Comparison of ENCODE assay signal across 8 mouse cellular contexts in genomic region chrX:52453445-52454182, GRCm38 (mm10).
A peak's percentile ranks its signal among the peaks of the same experiment; 100 is the strongest.
DNase-seq lines count a peak whose midpoint lies in the region; ATAC-seq lines count a peak whose summit lies in the region.

No protein-coding gene starts in this region.

- no peak overlapping the region for H3K9ac ChIP-seq in hindbrain, embryonic 16.5 days (ENCODE audit: low read depth, low read length)

- 0 out of 2 replicates have a peak overlapping the region, but pooled peaks have one; percentile 16 for H3K4me2 ChIP-seq in hindbrain, embryonic 16.5 days (ENCODE audit: low read length)

- no peaks in the 10 kb centered on the region for H3K36me3 ChIP-seq in hindbrain, embryonic 16.5 days (ENCODE audit: control insufficient read depth, insufficient read depth, low read length)

- no peaks in the 10 kb centered on the region for H3K4me1 ChIP-seq in hindbrain, embryonic 16.5 days (ENCODE audit: control insufficient read depth, insufficient read depth, low read depth, low read length)

- no peaks in the 10 kb centered on the region for H3K9me3 ChIP-seq in hindbrain, embryonic 16.5 days (ENCODE audit: control insufficient read depth, low read length)

- H3K4me3 ChIP-seq in hindbrain, embryonic 16.5 days (ENCODE audit: low read length): no peak overlapping the region

- peak; percentile 72 for DNase-seq in R1 (ENCODE audit: low read depth, low spot score)
- peak; percentile 76 to 81 for DNase-seq in cerebellum, postnatal 14 days
- DNase-seq in frontal cortex, postnatal 36 days (ENCODE audit: low spot score in 2 of 2): peak; percentile 59 to 64
- peak; percentile 45 for DNase-seq in left cerebral cortex, adult 11 months (ENCODE audit: low spot score)
- peak; percentile 21 to 29 for DNase-seq in right cerebral cortex, postnatal 36 days (ENCODE audit: low spot score in 2 of 2)
- peak; percentile 50 for DNase-seq in yolk sac, embryonic 10.5 days (ENCODE audit: low spot score)

- H3K27me3 ChIP-seq in hindbrain, embryonic 16.5 days (replicated peaks; ENCODE audit: control insufficient read depth, insufficient read depth, low read length): 0 out of 2 replicates have a peak, but pooled peaks cover 2% of the 10 kb centered on the region

- ATAC-seq in hindbrain, embryonic 16.5 days: peak; percentile 87
- ATAC-seq in megakaryocyte-erythroid progenitor cell, adult 5-6 weeks (replicated peaks; ENCODE audit: low FRiP score, low TSS enrichment, poor library complexity, severe bottlenecking): peak; percentile 89

- 21% methylated on average over 6 of the region's 6 CpGs for WGBS in hindbrain, embryonic 16.5 days

- no peak overlapping the region for H3K27ac ChIP-seq in hindbrain, embryonic 16.5 days (ENCODE audit: low read depth, low read length)

Comparison
In these comparisons a context has a peak if more than half of its experiments do, and no peak if none do; other contexts are left out.
1. DNase-seq: peak in every context shown above with its lines; median percentile 78 in cerebellum, postnatal 14 days; 72 in R1; 62 in frontal cortex, postnatal 36 days; 50 in yolk sac, embryonic 10.5 days; 45 in left cerebral cortex, adult 11 months; 25 in right cerebral cortex, postnatal 36 days.